Mouse (Mus musculus) B cell, adult (primary cell): Measurements from ENCODE around the gene Fpr-rs4. TPM values are rescaled to one million over a fixed set of nuclear protein-coding genes. Genes with fewer than 3 reads are reported as not detected.

Experiments used
- total RNA-seq: library from RNA; stranded (reverse); gene quantifications from 4 replicates; pipeline ENCODE4 v1.2.4, GENCODE M21; 2023; ENCODE audit not compliant: inconsistent age

Fpr-rs4 gene
- not detected in 4 replicates for total RNA-seq

DNA sequence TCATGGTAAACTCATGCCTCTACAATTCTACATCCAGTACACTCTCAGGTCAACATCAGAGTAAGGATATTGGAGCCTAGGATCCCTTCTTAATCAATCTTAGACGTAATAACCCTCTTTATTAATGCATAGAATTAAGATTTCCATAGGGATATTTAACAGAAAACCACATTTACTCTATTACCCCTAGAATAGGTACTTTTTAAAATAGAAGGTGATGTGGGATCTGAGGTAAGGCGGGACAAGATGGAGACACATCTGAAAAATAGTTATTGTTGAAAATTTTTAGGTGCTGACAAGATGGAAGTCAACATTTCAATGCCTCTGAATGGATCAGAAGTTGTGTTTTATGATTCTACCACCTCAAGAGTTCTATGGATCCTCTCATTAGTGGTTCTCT is at the start of gene Fpr-rs4:
TSS of gene Fpr-rs4 (plus strand) at position 301 of the 400 bp plus-strand sequence.

DNA sequence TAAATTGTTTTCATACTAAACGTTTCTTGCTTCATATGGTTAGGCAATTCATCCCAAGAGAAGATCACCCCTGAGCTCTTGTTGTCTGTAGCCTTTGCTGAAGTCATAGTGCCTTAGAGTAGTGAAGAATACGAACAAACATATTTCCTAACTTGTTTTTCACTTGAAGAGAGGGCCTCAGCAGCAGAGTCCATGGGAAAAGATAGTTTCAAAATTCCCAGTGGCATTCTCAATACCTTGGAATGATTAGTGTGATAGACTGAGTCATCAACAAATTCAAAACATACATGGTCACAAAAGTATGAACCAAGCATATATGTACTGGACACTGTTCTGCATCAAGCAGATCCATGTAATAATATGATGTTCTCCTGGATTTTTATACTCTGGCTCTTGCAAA is 27.6 kb downstream of the Fpr-rs4 start, which contains the start of gene Vmn2r124:
TSS of gene Vmn2r124 (plus strand) at position 301 of the 400 bp plus-strand sequence.

Other genes with a start within 250 kb of the Fpr-rs4 start
- 1.1 to 2.8 TPM (median 1.6 TPM) in 3 of 4 replicates, not detected in the other for gene Spaca6, start 194.6 kb upstream of the Fpr-rs4 start, total RNA-seq
- not detected in 4 replicates for gene Has1, start 166.5 kb upstream of the Fpr-rs4 start, total RNA-seq
- 0.51 to 1.3 TPM in 2 of 4 replicates, not detected in the others for gene Fpr1, start 137.8 kb upstream of the Fpr-rs4 start, total RNA-seq
- gene Fpr2, start 133.9 kb upstream of the Fpr-rs4 start, total RNA-seq, result 1.4 TPM in 2 of 4 replicates, not detected in the others
- gene Fpr3, start 133.9 kb upstream of the Fpr-rs4 start, total RNA-seq, result not detected in 4 replicates
- gene Vmn2r124, start 27.7 kb downstream of the Fpr-rs4 start, total RNA-seq, result not detected in 4 replicates
- not detected in 4 replicates for gene Vmn2r91, start 63.3 kb downstream of the Fpr-rs4 start, total RNA-seq
- gene Vmn2r92, start 130.2 kb downstream of the Fpr-rs4 start, total RNA-seq, result not detected in 4 replicates